Mouse (Mus musculus) cerebellum, postnatal 25 days (tissue): ENCODE results near the gene Ube2h.
A peak's percentile ranks its signal among the peaks of the same experiment; 100 is the strongest.

Experiments used
- DNase-seq, 2 experiments: peaks; one replicate each; pipeline ENCODE4 v3.0.0; 2021; ENCODE audit warnings: mixed read lengths in 2 of 2

The Ube2h gene

GRCm38 (mm10) chr6:30299116-30299515 lies 5.2 kb downstream of the Ube2h start:
- DNase-seq: no peak

GRCm38 (mm10) chr6:30292579-30292978 lies 11.8 kb downstream of the Ube2h start:
- DNase-seq: peak in 1 of 2 experiments; percentile 40

- DNase-seq: peak in 1 of 2 experiments; percentile 31
Measured at GRCm38 (mm10) chr6:30287958-30288357, 16.4 kb downstream of the Ube2h start.

GRCm38 (mm10) chr6:30286642-30287041 lies 17.7 kb downstream of the Ube2h start:
- no peak for DNase-seq

GRCm38 (mm10) chr6:30284177-30284576 lies 20.2 kb downstream of the Ube2h start:
- no peak for DNase-seq

GRCm38 (mm10) chr6:30282361-30282760 lies 22.0 kb downstream of the Ube2h start:
- DNase-seq: no peak

- DNase-seq: no peak
Measured at GRCm38 (mm10) chr6:30278374-30278773, 26.0 kb downstream of the Ube2h start.

- no peak for DNase-seq
Measured at GRCm38 (mm10) chr6:30276882-30277281, 27.5 kb downstream of the Ube2h start.

GRCm38 (mm10) chr6:30276375-30276774 lies 28.0 kb downstream of the Ube2h start:
- peak in 1 of 2 experiments; percentile 44 for DNase-seq

GRCm38 (mm10) chr6:30275159-30275847 lies 29.0 kb downstream of the Ube2h start:
- no peak for DNase-seq

GRCm38 (mm10) chr6:30272911-30273310 lies 31.4 kb downstream of the Ube2h start:
- DNase-seq: no peak

- no peak for DNase-seq
Measured at GRCm38 (mm10) chr6:30272338-30272905, 31.9 kb downstream of the Ube2h start.

- no peak for DNase-seq
Measured at GRCm38 (mm10) chr6:30269846-30270245, 34.5 kb downstream of the Ube2h start.

GRCm38 (mm10) chr6:30267486-30267885 lies 36.9 kb downstream of the Ube2h start:
- no peak for DNase-seq

- no peak for DNase-seq
Measured at GRCm38 (mm10) chr6:30265402-30265801, 38.9 kb downstream of the Ube2h start.

- DNase-seq: peak in 1 of 2 experiments; percentile 42
Measured at GRCm38 (mm10) chr6:30263053-30263452, 41.3 kb downstream of the Ube2h start.

GRCm38 (mm10) chr6:30259271-30259670 lies 45.1 kb downstream of the Ube2h start:
- no peak for DNase-seq

- no peak for DNase-seq
Measured at GRCm38 (mm10) chr6:30257962-30258361, 46.4 kb downstream of the Ube2h start.

GRCm38 (mm10) chr6:30255846-30256245 lies 48.5 kb downstream of the Ube2h start:
- no peak for DNase-seq

- DNase-seq: no peak
Measured at GRCm38 (mm10) chr6:30252271-30253010, 51.9 kb downstream of the Ube2h start.

- no peak for DNase-seq
Measured at GRCm38 (mm10) chr6:30248708-30249107, 55.6 kb downstream of the Ube2h start.

GRCm38 (mm10) chr6:30245940-30246339 lies 58.4 kb downstream of the Ube2h start:
- no peak for DNase-seq

- DNase-seq: no peak
Measured at GRCm38 (mm10) chr6:30245397-30245796, 58.9 kb downstream of the Ube2h start.
